Mouse (Mus musculus): ENCODE results near the gene Calcoco1. TPM values are rescaled to one million over a fixed set of nuclear protein-coding genes. Genes with fewer than 3 reads are reported as not detected.

Calcoco1 gene
- 55.8 TPM for polyA plus RNA-seq (2015; fragmentation: Illumina TruSeq; extraction: RNeasy Lipid Tissue Mini Kit (QIAGEN cat#74804); ENCODE audit: low read depth, low replicate concordance)

GRCm38 (mm10) chr15:102721980-102722475 lies at the start of gene Calcoco1:
TSS of gene Calcoco1 (minus strand) at chr15:102722178.

GRCm38 (mm10) chr15:102672215-102673071 lies 49.5 kb downstream of the Calcoco1 start, which contains the start of gene Atp5g2:
TSS of gene Atp5g2 (minus strand) at chr15:102672352.

Other genes starting within 250 kb of the Calcoco1 start
- gene Gm10337, start 218.5 kb downstream of the Calcoco1 start, polyA plus RNA-seq (2015; fragmentation: Illumina TruSeq; extraction: RNeasy Lipid Tissue Mini Kit (QIAGEN cat#74804); ENCODE audit: low read depth, low replicate concordance), result not detected
- gene Map3k12, start 205.1 kb downstream of the Calcoco1 start, polyA plus RNA-seq (2015; fragmentation: Illumina TruSeq; extraction: RNeasy Lipid Tissue Mini Kit (QIAGEN cat#74804); ENCODE audit: low read depth, low replicate concordance), result 72.6 TPM
- gene Tarbp2, start 204.0 kb downstream of the Calcoco1 start, polyA plus RNA-seq (2015; fragmentation: Illumina TruSeq; extraction: RNeasy Lipid Tissue Mini Kit (QIAGEN cat#74804); ENCODE audit: low read depth, low replicate concordance), result 27.2 TPM
- gene Npff, start 197.2 kb downstream of the Calcoco1 start, polyA plus RNA-seq (2015; fragmentation: Illumina TruSeq; extraction: RNeasy Lipid Tissue Mini Kit (QIAGEN cat#74804); ENCODE audit: low read depth, low replicate concordance), result 2.1 TPM
- gene Gm28047, start 97.1 kb downstream of the Calcoco1 start, polyA plus RNA-seq (2015; fragmentation: Illumina TruSeq; extraction: RNeasy Lipid Tissue Mini Kit (QIAGEN cat#74804); ENCODE audit: low read depth, low replicate concordance), result not detected
- 28.1 TPM for gene Atf7, start 96.7 kb downstream of the Calcoco1 start, polyA plus RNA-seq (2015; fragmentation: Illumina TruSeq; extraction: RNeasy Lipid Tissue Mini Kit (QIAGEN cat#74804); ENCODE audit: low read depth, low replicate concordance)
- 347 TPM for gene Atp5g2, start 49.8 kb downstream of the Calcoco1 start, polyA plus RNA-seq (2015; fragmentation: Illumina TruSeq; extraction: RNeasy Lipid Tissue Mini Kit (QIAGEN cat#74804); ENCODE audit: low read depth, low replicate concordance)
- not detected for gene Hoxc13, start 198.9 kb upstream of the Calcoco1 start, polyA plus RNA-seq (2015; fragmentation: Illumina TruSeq; extraction: RNeasy Lipid Tissue Mini Kit (QIAGEN cat#74804); ENCODE audit: low read depth, low replicate concordance)
- gene Hoxc12, start 214.6 kb upstream of the Calcoco1 start, polyA plus RNA-seq (2015; fragmentation: Illumina TruSeq; extraction: RNeasy Lipid Tissue Mini Kit (QIAGEN cat#74804); ENCODE audit: low read depth, low replicate concordance), result not detected
- not detected for gene Hoxc11, start 232.2 kb upstream of the Calcoco1 start, polyA plus RNA-seq (2015; fragmentation: Illumina TruSeq; extraction: RNeasy Lipid Tissue Mini Kit (QIAGEN cat#74804); ENCODE audit: low read depth, low replicate concordance)
- gene Hoxc10, start 244.6 kb upstream of the Calcoco1 start, polyA plus RNA-seq (2015; fragmentation: Illumina TruSeq; extraction: RNeasy Lipid Tissue Mini Kit (QIAGEN cat#74804); ENCODE audit: low read depth, low replicate concordance), result not detected
- not detected for gene Hoxc5, start 245.3 kb upstream of the Calcoco1 start, polyA plus RNA-seq (2015; fragmentation: Illumina TruSeq; extraction: RNeasy Lipid Tissue Mini Kit (QIAGEN cat#74804); ENCODE audit: low read depth, low replicate concordance)